Mouse (Mus musculus): ENCODE measurements at regions not wholly inside any gene's neighbourhood (a gene's known extent, or its start where the extent isn't known, plus 50 kb on each side); places are given as distances from the start of the nearest gene placed in this dataset.
"Not testable (repeated sequence)": the region's sequence is repeated elsewhere in the genome, so short reads cannot be mapped to it uniquely, and the experiment has no call there.

GRCm38 (mm10) chr4:6600766-6601367 is 1638.0 kb downstream of the Car8 start:
- intact Hi-C loops (cut with DNase I; ENCODE audit: low total_unique reads), result no loop called here
- no peak for DNase-seq

GRCm38 (mm10) chr4:6596321-6596720 is 1642.5 kb downstream of the Car8 start:
- intact Hi-C loops (cut with DNase I; ENCODE audit: low total_unique reads), result no loop called here
- DNase-seq, result no peak

- intact Hi-C loops (cut with DNase I; ENCODE audit: low total_unique reads); DNase-seq: not testable (repeated sequence)
These were observed 1646.0 kb downstream of the Car8 start for GRCm38 (mm10) chr4:6592890-6593289.

GRCm38 (mm10) chr4:6561604-6562357 is 1677.1 kb downstream of the Car8 start:
- intact Hi-C loops (cut with DNase I; ENCODE audit: low total_unique reads), result no loop called here
- DNase-seq, result peak; percentile 6

GRCm38 (mm10) chr4:6539626-6540025 is 1699.2 kb downstream of the Car8 start:
- no peak for DNase-seq
- intact Hi-C loops (cut with DNase I; ENCODE audit: low total_unique reads), result no loop called here

GRCm38 (mm10) chr4:6532441-6532840 is 1706.4 kb downstream of the Car8 start:
- DNase-seq, result no peak
- intact Hi-C loops (cut with DNase I; ENCODE audit: low total_unique reads), result no loop called here

- intact Hi-C loops (cut with DNase I; ENCODE audit: low total_unique reads), result loop anchor here (10.0 kb wide), 2 partner anchors 83 to 293 kb away; no protein-coding TSS in a partner anchor
- DNase-seq, result no peak
These were observed 1721.2 kb downstream of the Car8 start for GRCm38 (mm10) chr4:6517626-6518025.

- peak; percentile 30 for DNase-seq
These were observed 1721.7 kb upstream of the Impad1 start for GRCm38 (mm10) chr4:6514823-6515222.

GRCm38 (mm10) chr4:6513635-6514034 is 1720.5 kb upstream of the Impad1 start:
- DNase-seq, result no peak
- intact Hi-C loops (cut with DNase I; ENCODE audit: low total_unique reads), result loop anchor here (10.0 kb wide), 2 partner anchors 79 to 289 kb away; no protein-coding TSS in a partner anchor

More at GRCm38 (mm10) chr4:6514823-6515222, 1721.7 kb upstream of the Impad1 start:
- intact Hi-C loops (cut with DNase I; ENCODE audit: low total_unique reads), result loop anchor here (10.0 kb wide), 2 partner anchors 80 to 290 kb away; no protein-coding TSS in a partner anchor

- intact Hi-C loops (cut with DNase I; ENCODE audit: low total_unique reads), result loop anchor here (10.0 kb wide), 2 partner anchors 78 to 288 kb away; no protein-coding TSS in a partner anchor
- peak; percentile 71 for DNase-seq
These were observed 1719.7 kb upstream of the Impad1 start for GRCm38 (mm10) chr4:6512749-6513364.

GRCm38 (mm10) chr4:6508091-6508490 is 1714.9 kb upstream of the Impad1 start:
- intact Hi-C loops (cut with DNase I; ENCODE audit: low total_unique reads), result no loop called here
- no peak for DNase-seq
